8 mouse cellular contexts compared by ENCODE assay signal in genomic region chr10:128913219-128913618, GRCm38 (mm10). TPM values are rescaled to one million over a fixed set of nuclear protein-coding genes. Genes with fewer than 3 reads are reported as not detected.
A peak's percentile ranks its signal among the peaks of the same experiment; 100 is the strongest.
DNase-seq lines count a peak whose midpoint lies in the region; ATAC-seq lines count a peak whose summit lies in the region.

No protein-coding gene starts in this region.

- H3K4me3 ChIP-seq in forebrain, embryonic 15.5 days, result no peak overlapping the region
- no peak overlapping the region for H3K4me3 ChIP-seq in hindbrain, embryonic 13.5 days

- no peaks in the 10 kb centered on the region for H3K9me3 ChIP-seq in forebrain, embryonic 15.5 days
- no peaks in the 10 kb centered on the region for H3K9me3 ChIP-seq in hindbrain, embryonic 13.5 days

- H3K9ac ChIP-seq in forebrain, embryonic 15.5 days (replicated peaks), result no peak overlapping the region
- H3K9ac ChIP-seq in hindbrain, embryonic 13.5 days, result no peak overlapping the region

- DNase-seq in NIH3T3 (ENCODE audit: low read depth), result peak; percentile 96
- DNase-seq in cerebellum, adult 11-12 months, result peak; percentile 87
- peak; percentile 85 for DNase-seq in left cerebral cortex, adult 11 months (ENCODE audit: low spot score)
- peak; percentile 94 for DNase-seq in mesoderm, embryonic 11.5 days (ENCODE audit: low read depth, low spot score)
- peak; percentile 79 to 82 for DNase-seq in right cerebral cortex, postnatal 36 days (ENCODE audit: low spot score in 2 of 2)
- DNase-seq in urinary bladder, postnatal 4 days (ENCODE audit: low spot score in 2 of 2), result peak; percentile 77 to 91

- no peak overlapping the region for H3K4me2 ChIP-seq in forebrain, embryonic 15.5 days (replicated peaks)
- H3K4me2 ChIP-seq in hindbrain, embryonic 13.5 days, result no peak overlapping the region

- 0 out of 2 replicates have a peak overlapping the region, but pooled peaks have one; percentile 27 for H3K27ac ChIP-seq in forebrain, embryonic 15.5 days (replicated peaks)
- no peak overlapping the region for H3K27ac ChIP-seq in hindbrain, embryonic 13.5 days

- H3K4me1 ChIP-seq in forebrain, embryonic 15.5 days, result peaks cover 16% of the 10 kb centered on the region
- H3K4me1 ChIP-seq in hindbrain, embryonic 13.5 days (replicated peaks), result peaks cover 37% of the 10 kb centered on the region

- H3K36me3 ChIP-seq in forebrain, embryonic 15.5 days, result 0 out of 2 replicates have a peak, but pooled peaks cover 7% of the 10 kb centered on the region
- peaks cover 19% of the 10 kb centered on the region for H3K36me3 ChIP-seq in hindbrain, embryonic 13.5 days

- WGBS in forebrain, embryonic 15.5 days, result 10% methylated on average over 5 of the region's 5 CpGs
- WGBS in hindbrain, embryonic 13.5 days, result 13% methylated on average over 5 of the region's 5 CpGs

- no peaks in the 10 kb centered on the region for H3K27me3 ChIP-seq in forebrain, embryonic 15.5 days
- H3K27me3 ChIP-seq in hindbrain, embryonic 13.5 days, result peaks cover 11% of the 10 kb centered on the region; the same call in 1 of the 2 replicates

- ATAC-seq in forebrain, embryonic 15.5 days (replicated peaks), result peak; percentile 24
- ATAC-seq in hindbrain, embryonic 13.5 days (ENCODE audit: low FRiP score), result peak; percentile 8; the same call in 1 of the 2 replicates

RNA-seq across cellular contexts. Expression of gene Rdh5, which starts 9.5 kb away (rescaled TPM):
- 11.7 and 12.6 TPM in 2 replicates for polyA plus RNA-seq in forebrain, embryonic 15.5 days (2015; fragmentation: Nextera tagmentation; extraction: Ambion mirVana)
- polyA plus RNA-seq in hindbrain, embryonic 13.5 days (2015; fragmentation: Nextera tagmentation; extraction: Ambion mirVana), result 16.6 and 19.3 TPM in 2 replicates

RNA-seq across cellular contexts. Expression of gene Bloc1s1, which starts 10.6 kb away (rescaled TPM):
- 230 and 251 TPM in 2 replicates for polyA plus RNA-seq in forebrain, embryonic 15.5 days (2015; fragmentation: Nextera tagmentation; extraction: Ambion mirVana)
- 281 and 286 TPM in 2 replicates for polyA plus RNA-seq in hindbrain, embryonic 13.5 days (2015; fragmentation: Nextera tagmentation; extraction: Ambion mirVana)

RNA-seq across cellular contexts. Expression of gene Cd63, which starts 12.4 kb away (rescaled TPM):
- 125 and 142 TPM in 2 replicates for polyA plus RNA-seq in forebrain, embryonic 15.5 days (2015; fragmentation: Nextera tagmentation; extraction: Ambion mirVana)
- polyA plus RNA-seq in hindbrain, embryonic 13.5 days (2015; fragmentation: Nextera tagmentation; extraction: Ambion mirVana), result 198 and 229 TPM in 2 replicates

RNA-seq across cellular contexts. Expression of gene Itga7, which starts 20.4 kb away (rescaled TPM):
- 2.1 TPM in 2 replicates for polyA plus RNA-seq in forebrain, embryonic 15.5 days (2015; fragmentation: Nextera tagmentation; extraction: Ambion mirVana)
- polyA plus RNA-seq in hindbrain, embryonic 13.5 days (2015; fragmentation: Nextera tagmentation; extraction: Ambion mirVana), result 5.2 and 6.3 TPM in 2 replicates

RNA-seq across cellular contexts. Expression of gene Gdf11, which starts 21.7 kb away (rescaled TPM):
- 7.5 and 8.7 TPM in 2 replicates for polyA plus RNA-seq in forebrain, embryonic 15.5 days (2015; fragmentation: Nextera tagmentation; extraction: Ambion mirVana)
- polyA plus RNA-seq in hindbrain, embryonic 13.5 days (2015; fragmentation: Nextera tagmentation; extraction: Ambion mirVana), result 10.2 and 10.3 TPM in 2 replicates
